Mouse (Mus musculus) adrenal gland, postnatal 36 days (tissue): ENCODE measurements around the gene Rabac1. TPM values are rescaled to one million over a fixed set of nuclear protein-coding genes. Genes with fewer than 3 reads are reported as not detected.

ENCODE experiments used
- DNase-seq, 2 experiments: peaks; one replicate each; pipeline ENCODE4 v3.0.0; 2021; ENCODE audit warnings: mixed read lengths in 1 of 2
- microRNA-seq: library from miRNA; unstranded; fragments of <30 nt; microRNA quantifications from one replicate; pipeline ENCODE4 v1.2.0, GENCODE M21; 2021
- total RNA-seq, 2 experiments: library from RNA; stranded (reverse); gene quantifications; 2 replicates each; pipeline ENCODE4 v1.2.3; 2021

Rabac1 gene
- total RNA-seq, 2 experiments from 2014 or later = 325 to 361 TPM

GRCm38 (mm10) chr7:24931651-24932050 lies 40.9 kb downstream of the Rabac1 start:
- DNase-seq = no peak

- DNase-seq = no peak
Measured at GRCm38 (mm10) chr7:24930475-24930874, 42.1 kb downstream of the Rabac1 start.

Small RNAs within 50 kb of the gene (microRNA-seq; reads per million reads assigned to microRNA genes)
- 2.2 reads per million for gene Mir7046
- gene Mir7047 = 2.0 reads per million

Other genes with a start within 250 kb of the Rabac1 start
- gene Gm4763, start 245.8 kb downstream of the Rabac1 start, total RNA-seq = not detected
- under 1 TPM in 1 of 2 experiments, not detected in 1; 0.20 TPM for gene Cd177, start 212.4 kb downstream of the Rabac1 start, total RNA-seq
- gene Ceacam10, start 195.5 kb downstream of the Rabac1 start, total RNA-seq = not detected
- not detected for gene Gm9844, start 110.5 kb downstream of the Rabac1 start, total RNA-seq
- not detected for gene Lypd4, start 102.8 kb downstream of the Rabac1 start, total RNA-seq
- not detected for gene Dmrtc2, start 102.7 kb downstream of the Rabac1 start, total RNA-seq
- 1,000 to 10,000 TPM in 1 of 2 experiments, 100 to 1,000 TPM in 1; 964 to 1,011 TPM for gene Rps19, start 88.4 kb downstream of the Rabac1 start, total RNA-seq
- gene Cd79a, start 75.4 kb downstream of the Rabac1 start, total RNA-seq = under 1 TPM; 0.20 to 0.26 TPM
- 10 to 100 TPM; 79.5 to 91.5 TPM for gene Arhgef1, start 69.8 kb downstream of the Rabac1 start, total RNA-seq
- gene Gm4881, start 28.3 kb downstream of the Rabac1 start, total RNA-seq = not detected
- 100 to 1,000 TPM in 1 of 2 experiments, 10 to 100 TPM in 1; 69.6 to 106 TPM for gene Atp1a3, start 33.2 kb upstream of the Rabac1 start, total RNA-seq
- gene Grik5, start 99.6 kb upstream of the Rabac1 start, total RNA-seq = 10 to 100 TPM; 13.4 to 16.9 TPM
- gene Zfp574, start 99.8 kb upstream of the Rabac1 start, total RNA-seq = 10 to 100 TPM; 20.6 to 20.9 TPM
- gene Pou2f2, start 207.0 kb upstream of the Rabac1 start, total RNA-seq = 1 to 10 TPM in 1 of 2 experiments, under 1 TPM in 1; 0.86 to 1.3 TPM
- gene Dedd2, start 247.9 kb upstream of the Rabac1 start, total RNA-seq = 10 to 100 TPM; 16.7 to 17.7 TPM
- gene Zfp526, start 248.7 kb upstream of the Rabac1 start, total RNA-seq = 1 to 10 TPM; 9.3 to 9.4 TPM